Mouse (Mus musculus) cerebellum, adult 2 months (tissue): ENCODE measurements at regions not wholly inside any gene's neighbourhood (a gene's known extent, or its start where the extent isn't known, plus 50 kb on each side); places are given as distances from the start of the nearest gene placed in this dataset.

Experiments used
- CTCF ChIP-seq: fragments of 200-500 bp; IDR thresholded peaks from 2 replicates; pipeline ENCODE4 v1.5.1; 2011; ENCODE audit warnings: low read depth, mild to moderate bottlenecking, control low read depth, low read length, moderate library complexity, borderline replicate concordance; ENCODE audit not compliant: insufficient read depth
- POLR2A ChIP-seq: fragments of 200-500 bp; IDR thresholded peaks from 2 replicates; pipeline ENCODE4 v1.6.1; 2011; ENCODE audit warnings: low read length, control low read depth, borderline replicate concordance; ENCODE audit not compliant: insufficient read depth

- no peak for TF ChIP-seq POLR2A
- TF ChIP-seq CTCF, result no peak
Observed at GRCm38 (mm10) chr1:167144335-167144734, 140.8 kb downstream of the Uck2 start.
